Mouse (Mus musculus): ENCODE measurements around the gene Pgap3. TPM values are rescaled to one million over a fixed set of nuclear protein-coding genes. Genes with fewer than 3 reads are reported as not detected.
A peak's percentile ranks its signal among the peaks of the same experiment; 100 is the strongest.

Gene Pgap3
- 10.4 and 12.4 TPM in 2 replicates for polyA plus RNA-seq (2015; fragmentation: Nextera tagmentation; extraction: Ambion mirVana)

- peaks cover 8% of the 10 kb centered on the region; the same call in 1 of the 2 replicates for H3K27me3 ChIP-seq
- peaks cover 6% of the 10 kb centered on the region; the same call in 1 of the 2 replicates for H3K36me3 ChIP-seq
- under 1% methylated on average over 40 of the region's 40 CpGs for WGBS
- peak within 1 kb of the TSS; percentile 96 for H3K27ac ChIP-seq
- ATAC-seq (ENCODE audit: low FRiP score, low read depth), result peak; percentile 91
- H3K9me3 ChIP-seq, result no peaks in the 10 kb centered on the region
- peak within 1 kb of the TSS; percentile 75 for H3K9ac ChIP-seq
- H3K4me2 ChIP-seq (replicated peaks), result peak within 1 kb of the TSS; percentile 76
- H3K4me1 ChIP-seq, result peaks cover 11% of the 10 kb centered on the region
- H3K4me3 ChIP-seq, result peak within 1 kb of the TSS; percentile 70
Observed at GRCm38 (mm10) chr11:98400161-98400726, at the start of gene Pgap3. TSS of gene Pgap3 (minus strand) at chr11:98400490.

DNA sequence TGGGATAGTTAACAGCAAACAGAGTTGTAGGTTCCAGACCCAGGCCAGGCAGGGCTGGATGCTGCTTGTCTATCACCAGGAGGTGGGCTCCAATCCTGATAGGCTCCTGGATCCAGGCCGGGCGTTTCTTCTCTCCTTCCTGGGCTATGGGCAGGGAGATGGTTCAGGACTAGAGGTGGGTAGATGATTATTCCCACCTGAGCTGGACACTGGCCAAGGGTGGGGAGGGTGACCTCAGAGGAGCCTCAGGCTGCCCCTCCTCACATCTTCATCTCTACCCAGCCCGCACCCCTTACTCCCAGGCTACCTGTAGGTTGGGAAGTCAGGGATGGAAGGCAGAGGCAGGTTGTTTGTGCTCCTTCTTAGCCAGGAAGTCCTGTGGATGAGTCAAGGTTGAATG lies 49.1 kb upstream of the Pgap3 start:
- Histone ChIP-seq H3K9ac (peak overlapping the region; percentile 19; the same call in 1 of the 2 replicates), H3K9me3 (no peaks in the 10 kb centered on the region), H3K27ac (no peak overlapping the region), H3K4me2 (replicated peaks) (no peak overlapping the region), H3K4me3 (no peak overlapping the region), H3K27me3 (peaks cover 51% of the 10 kb centered on the region), H3K4me1 (peaks cover 16% of the 10 kb centered on the region), H3K36me3 (no peaks in the 10 kb centered on the region)
- ATAC-seq (ENCODE audit: low FRiP score, low read depth), result no peak
- 83% methylated on average over 3 of the region's 3 CpGs for WGBS

- H3K27ac ChIP-seq, result no peak overlapping the region
- peak overlapping the region; percentile 52 for H3K4me2 ChIP-seq (replicated peaks)
- H3K4me3 ChIP-seq, result peak overlapping the region; percentile 32
- whole genome bisulfite sequencing, result 47% methylated on average over 11 of the region's 13 CpGs
- H3K27me3 ChIP-seq, result peaks cover 51% of the 10 kb centered on the region
- no peak for ATAC-seq (ENCODE audit: low FRiP score, low read depth)
- H3K36me3 ChIP-seq, result no peaks in the 10 kb centered on the region
- H3K9me3 ChIP-seq, result no peaks in the 10 kb centered on the region
- no peak overlapping the region for H3K9ac ChIP-seq
- peaks cover 16% of the 10 kb centered on the region for H3K4me1 ChIP-seq
Observed at GRCm38 (mm10) chr11:98448191-98448790, 48.0 kb upstream of the Pgap3 start.

DNA sequence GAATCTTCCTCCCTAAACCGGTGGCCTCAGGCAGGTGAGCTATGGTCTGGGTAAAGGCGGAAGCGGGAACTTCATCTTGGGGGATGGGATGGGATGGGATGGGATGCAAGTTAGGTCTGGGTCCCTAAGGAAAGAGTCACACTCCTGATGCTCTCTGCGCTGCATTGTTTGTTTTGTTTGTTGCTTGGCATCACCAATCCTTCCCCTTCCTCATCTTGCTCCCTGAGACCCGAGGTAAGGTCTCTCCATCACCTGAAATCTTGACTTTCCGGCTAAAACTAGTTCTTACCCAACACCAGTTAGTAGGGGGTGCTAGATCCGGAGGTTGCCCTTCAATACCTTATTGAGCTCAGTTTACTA lies 47.2 kb upstream of the Pgap3 start:
- Histone ChIP-seq H3K4me1 (peaks cover 16% of the 10 kb centered on the region), H3K4me3 (peak overlapping the region; percentile 32), H3K27me3 (peaks cover 51% of the 10 kb centered on the region), H3K9ac (peak overlapping the region; percentile 56; the same call in 1 of the 2 replicates), H3K4me2 (replicated peaks) (peak overlapping the region; percentile 52), H3K9me3 (no peaks in the 10 kb centered on the region), H3K36me3 (no peaks in the 10 kb centered on the region), H3K27ac (no peak overlapping the region)
- 22% methylated on average over 7 of the region's 7 CpGs for WGBS
- no peak for ATAC-seq (ENCODE audit: low FRiP score, low read depth)

DNA sequence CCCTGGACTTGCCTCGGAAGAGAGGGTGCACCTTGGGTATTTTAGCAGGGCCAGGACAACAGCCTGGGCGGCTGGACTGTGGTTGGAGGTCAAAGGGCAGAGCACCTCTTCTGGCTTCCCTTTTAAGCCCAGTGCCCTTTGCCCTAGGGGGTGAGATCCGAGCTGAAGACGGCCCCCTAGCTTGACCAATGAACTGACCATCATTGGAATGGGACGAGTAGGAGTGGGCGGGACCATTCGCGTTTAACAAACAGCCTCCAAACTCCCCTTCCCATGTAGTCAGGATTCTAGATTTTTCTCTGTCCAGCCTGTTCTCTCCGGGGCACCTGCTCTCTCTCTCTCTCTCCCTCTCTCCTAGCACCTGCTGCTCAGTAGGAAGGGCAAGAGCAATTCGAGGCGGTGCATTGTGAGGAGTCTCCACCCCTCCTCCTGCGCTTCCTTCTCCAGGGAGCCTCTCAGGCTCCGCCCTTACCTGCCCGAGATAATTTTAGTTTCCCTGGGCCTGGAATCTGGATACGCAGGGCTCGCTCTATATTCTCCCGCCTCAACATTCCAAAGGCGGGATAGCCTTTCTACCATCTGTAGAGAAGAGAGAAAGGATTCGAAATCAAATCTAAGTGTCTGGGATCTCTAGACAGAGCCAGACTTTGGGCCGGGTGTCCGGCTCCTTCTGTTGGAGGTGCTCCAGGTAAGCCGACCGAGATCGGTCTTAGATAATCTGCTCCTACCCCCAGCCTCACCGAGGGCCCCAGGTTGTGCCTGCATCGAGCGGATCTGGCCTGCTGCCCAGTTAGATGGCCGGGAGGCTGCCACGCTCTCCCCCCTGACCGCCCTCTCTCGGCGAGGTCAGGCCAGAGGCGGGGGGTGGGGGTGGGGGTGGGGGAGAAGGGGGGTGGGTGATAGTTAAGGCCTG lies 46.5 kb upstream of the Pgap3 start:
- no peak for ATAC-seq (ENCODE audit: low FRiP score, low read depth)

DNA sequence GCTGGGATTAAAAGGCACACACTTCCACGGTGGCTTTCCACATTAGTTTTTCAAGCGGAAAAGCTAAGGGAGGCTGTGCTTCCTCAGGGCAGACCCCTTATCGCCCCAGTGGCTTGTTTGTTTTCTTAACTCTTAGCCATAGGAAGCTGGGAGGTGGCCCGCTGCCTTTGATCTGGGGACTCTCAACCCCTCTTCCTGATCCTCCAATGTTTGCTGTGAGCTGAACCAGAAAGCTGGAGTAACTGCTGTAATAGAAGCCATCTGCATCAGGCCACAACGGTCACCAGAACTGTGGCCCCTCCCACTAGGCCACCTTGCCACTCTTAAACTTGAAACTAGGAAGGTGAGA lies 45.9 kb upstream of the Pgap3 start, which contains the start of gene Grb7:
Gene Grb7 (plus strand): TSS at position 182 of the 349 bp plus-strand sequence.
- WGBS, result 5% methylated on average over 5 of the region's 5 CpGs
- Histone ChIP-seq H3K9ac (peak within 1 kb of the TSS; percentile 56; the same call in 1 of the 2 replicates), H3K27me3 (peaks cover 51% of the 10 kb centered on the region), H3K36me3 (no peaks in the 10 kb centered on the region), H3K4me2 (replicated peaks) (peak within 1 kb of the TSS; percentile 52), H3K4me3 (peak within 1 kb of the TSS; percentile 32), H3K4me1 (peaks cover 16% of the 10 kb centered on the region), H3K27ac (no peak within 1 kb of the TSS), H3K9me3 (no peaks in the 10 kb centered on the region)
- ATAC-seq (ENCODE audit: low FRiP score, low read depth), result no peak

More for the DNA sequence above, 46.5 kb upstream of the Pgap3 start:
- Histone ChIP-seq H3K4me3 (peak overlapping the region; percentile 32), H3K36me3 (no peaks in the 10 kb centered on the region), H3K27me3 (peaks cover 51% of the 10 kb centered on the region), H3K27ac (no peak overlapping the region), H3K9me3 (no peaks in the 10 kb centered on the region), H3K4me1 (peaks cover 16% of the 10 kb centered on the region), H3K9ac (peak overlapping the region; percentile 56; the same call in 1 of the 2 replicates), H3K4me2 (replicated peaks) (peak overlapping the region; percentile 52)
- WGBS, result 2% methylated on average over 32 of the region's 33 CpGs

DNA sequence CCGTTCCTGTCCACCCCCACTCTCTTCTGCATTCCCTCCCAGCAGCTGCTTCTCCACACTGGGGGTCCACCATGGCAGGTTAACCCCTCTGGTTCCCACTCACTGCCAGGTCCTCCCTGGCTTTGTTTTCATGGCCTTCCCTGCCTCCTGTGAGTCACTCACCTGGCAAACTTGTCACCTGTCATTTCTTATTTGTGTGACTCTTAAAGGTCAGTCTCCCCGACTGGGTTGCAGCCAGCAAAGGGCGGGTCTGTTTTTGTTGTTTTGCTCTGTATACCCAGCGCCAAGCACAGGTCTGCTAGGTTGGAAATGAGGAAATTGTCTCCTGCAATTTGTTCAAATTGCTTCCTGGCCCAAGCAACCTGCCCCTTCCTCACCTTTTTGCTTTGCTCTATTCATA lies 45.4 kb upstream of the Pgap3 start:
- H3K27me3 ChIP-seq, result peaks cover 47% of the 10 kb centered on the region

GRCm38 (mm10) chr11:98445238-98445637 lies 44.9 kb upstream of the Pgap3 start:
- ATAC-seq (ENCODE audit: low FRiP score, low read depth), result no peak
- 13% methylated on average over 1 of the region's 1 CpGs for WGBS
- Histone ChIP-seq H3K4me2 (replicated peaks) (no peak overlapping the region), H3K9me3 (no peaks in the 10 kb centered on the region), H3K27me3 (peaks cover 45% of the 10 kb centered on the region), H3K4me1 (peaks cover 16% of the 10 kb centered on the region), H3K9ac (no peak overlapping the region), H3K4me3 (no peak overlapping the region), H3K36me3 (no peaks in the 10 kb centered on the region), H3K27ac (no peak overlapping the region)

More for the DNA sequence above, 45.4 kb upstream of the Pgap3 start:
- H3K4me1 ChIP-seq, result peaks cover 16% of the 10 kb centered on the region
- ATAC-seq (ENCODE audit: low FRiP score, low read depth), result no peak
- H3K27ac ChIP-seq, result no peak overlapping the region
- 36% methylated on average over 4 of the region's 4 CpGs for WGBS
- no peak overlapping the region for H3K4me2 ChIP-seq (replicated peaks)
- H3K9ac ChIP-seq, result no peak overlapping the region
- no peaks in the 10 kb centered on the region for H3K9me3 ChIP-seq
- no peaks in the 10 kb centered on the region for H3K36me3 ChIP-seq
- H3K4me3 ChIP-seq, result no peak overlapping the region

- WGBS, result 96% methylated on average over 1 of the region's 1 CpGs
- peaks cover 16% of the 10 kb centered on the region for H3K4me1 ChIP-seq
- H3K9me3 ChIP-seq, result no peaks in the 10 kb centered on the region
- H3K36me3 ChIP-seq, result no peaks in the 10 kb centered on the region
- H3K4me2 ChIP-seq (replicated peaks), result no peak overlapping the region
- peaks cover 37% of the 10 kb centered on the region for H3K27me3 ChIP-seq
- no peak overlapping the region for H3K4me3 ChIP-seq
- H3K9ac ChIP-seq, result no peak overlapping the region
- ATAC-seq (ENCODE audit: low FRiP score, low read depth), result no peak
- H3K27ac ChIP-seq, result no peak overlapping the region
Observed at GRCm38 (mm10) chr11:98443688-98444087, 43.4 kb upstream of the Pgap3 start.

- peak; percentile 93 for ATAC-seq (ENCODE audit: low FRiP score, low read depth)
- H3K27me3 ChIP-seq, result no peaks in the 10 kb centered on the region
- H3K36me3 ChIP-seq, result peaks cover 38% of the 10 kb centered on the region
- peaks cover 9% of the 10 kb centered on the region; the same call in 1 of the 2 replicates for H3K4me1 ChIP-seq
- WGBS, result 2% methylated on average over 43 of the region's 43 CpGs
- H3K9ac ChIP-seq, result peak within 1 kb of the TSS; percentile 59
- H3K4me3 ChIP-seq, result peak within 1 kb of the TSS; percentile 68
- H3K9me3 ChIP-seq, result no peaks in the 10 kb centered on the region
- H3K27ac ChIP-seq, result peak within 1 kb of the TSS; percentile 29
- H3K4me2 ChIP-seq (replicated peaks), result peak within 1 kb of the TSS; percentile 82
Observed at GRCm38 (mm10) chr11:98438331-98439158, 38.3 kb upstream of the Pgap3 start, which contains the start of gene Mien1. TSS of gene Mien1 (minus strand) at chr11:98438991.

DNA sequence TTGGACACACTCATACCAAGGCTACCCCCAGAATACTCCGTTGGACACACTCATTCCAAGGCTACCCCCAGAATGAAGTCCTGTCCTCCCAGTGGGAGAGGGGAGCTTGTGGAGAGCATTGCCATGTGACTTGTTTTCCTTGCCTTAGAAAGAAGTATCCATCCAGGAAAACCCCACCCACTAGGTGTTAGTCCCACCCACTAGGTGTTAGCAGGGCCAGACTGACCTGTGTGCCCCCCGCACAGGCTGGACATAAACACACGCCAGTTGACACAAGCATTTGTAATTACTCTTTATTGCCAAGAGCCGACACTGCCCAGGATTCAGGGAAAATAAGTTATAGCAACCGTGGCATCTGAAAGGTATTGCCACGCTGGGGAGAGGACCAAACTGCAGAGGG lies 37.2 kb upstream of the Pgap3 start:
- ATAC-seq (ENCODE audit: low FRiP score, low read depth), result no peak
- Histone ChIP-seq H3K9me3 (no peaks in the 10 kb centered on the region), H3K27ac (no peak overlapping the region), H3K9ac (no peak overlapping the region; the same call in 1 of the 2 replicates), H3K4me2 (replicated peaks) (peak overlapping the region; percentile 82; the same call in 1 of the 2 replicates), H3K4me1 (peaks cover 9% of the 10 kb centered on the region; the same call in 1 of the 2 replicates), H3K27me3 (no peaks in the 10 kb centered on the region), H3K36me3 (peaks cover 47% of the 10 kb centered on the region), H3K4me3 (0 out of 2 replicates have a peak overlapping the region, but pooled peaks have one; percentile 68)
- 74% methylated on average over 6 of the region's 6 CpGs for WGBS
